Mouse (Mus musculus): ENCODE measurements around the gene Vmn2r54. TPM values are rescaled to one million over a fixed set of nuclear protein-coding genes. Genes with fewer than 3 reads are reported as not detected.
"Not testable (repeated sequence)": the region's sequence is repeated elsewhere in the genome, so short reads cannot be mapped to it uniquely, and the experiment has no call there.

The Vmn2r54 gene
- total RNA-seq (2021): not detected

GRCm38 (mm10) chr7:12640219-12640618 lies at the start of gene Vmn2r54:
TSS of gene Vmn2r54 (minus strand) at chr7:12640319.
- intact Hi-C loops (cut with DNase I); DNase-seq (ENCODE audit: extremely low spot score in 1 of 2, low spot score in 2 of 2): not testable (repeated sequence)

GRCm38 (mm10) chr7:12684903-12685302 lies 44.8 kb upstream of the Vmn2r54 start, which contains the start of gene Vmn2r55:
TSS of gene Vmn2r55 (minus strand) at chr7:12685003.
- DNase-seq (ENCODE audit: extremely low spot score in 1 of 2, low spot score in 2 of 2); intact Hi-C loops (cut with DNase I): not testable (repeated sequence)

- intact Hi-C loops (cut with DNase I): no loop called here
- no peak for DNase-seq (ENCODE audit: extremely low spot score in 1 of 2, low spot score in 2 of 2)
Observed at GRCm38 (mm10) chr7:12608688-12609087, 31.4 kb downstream of the Vmn2r54 start, which contains the start of gene Vmn2r53. TSS of gene Vmn2r53 (minus strand) at chr7:12608788.

Other genes starting within 250 kb of the Vmn2r54 start
- gene Zfp551, start 217.6 kb downstream of the Vmn2r54 start, total RNA-seq (2021): 1 to 10 TPM; 8.0 to 8.1 TPM
- 10 to 100 TPM; 14.1 to 15.5 TPM for gene Zfp606, start 162.0 kb downstream of the Vmn2r54 start, total RNA-seq (2021)
- gene 2900092C05Rik, start 127.8 kb downstream of the Vmn2r54 start, total RNA-seq (2021): not detected
- under 1 TPM; 0.06 to 0.08 TPM for gene Vmn2r53, start 31.5 kb downstream of the Vmn2r54 start, total RNA-seq (2021)
- gene Vmn2r55, start 44.7 kb upstream of the Vmn2r54 start, total RNA-seq (2021): under 1 TPM in 1 of 2 experiments, not detected in 1; 0.16 TPM
- gene Vmn2r56, start 94.7 kb upstream of the Vmn2r54 start, total RNA-seq (2021): under 1 TPM; 0.04 to 0.11 TPM
- 10 to 100 TPM; 22.1 to 23.4 TPM for gene Zscan18, start 163.3 kb upstream of the Vmn2r54 start, total RNA-seq (2021)
- 10 to 100 TPM; 20.2 to 20.9 TPM for gene Zfp329, start 178.5 kb upstream of the Vmn2r54 start, total RNA-seq (2021)
- gene Zfp110, start 194.4 kb upstream of the Vmn2r54 start, total RNA-seq (2021): 10 to 100 TPM; 14.5 to 16.7 TPM
- 1 to 10 TPM; 7.5 to 7.7 TPM for gene Zfp128, start 240.9 kb upstream of the Vmn2r54 start, total RNA-seq (2021)

Data from left cerebral cortex, postnatal 10 days (tissue).